Comparison of ENCODE assay signal across 18 mouse cellular contexts in the genomic region with DNA sequence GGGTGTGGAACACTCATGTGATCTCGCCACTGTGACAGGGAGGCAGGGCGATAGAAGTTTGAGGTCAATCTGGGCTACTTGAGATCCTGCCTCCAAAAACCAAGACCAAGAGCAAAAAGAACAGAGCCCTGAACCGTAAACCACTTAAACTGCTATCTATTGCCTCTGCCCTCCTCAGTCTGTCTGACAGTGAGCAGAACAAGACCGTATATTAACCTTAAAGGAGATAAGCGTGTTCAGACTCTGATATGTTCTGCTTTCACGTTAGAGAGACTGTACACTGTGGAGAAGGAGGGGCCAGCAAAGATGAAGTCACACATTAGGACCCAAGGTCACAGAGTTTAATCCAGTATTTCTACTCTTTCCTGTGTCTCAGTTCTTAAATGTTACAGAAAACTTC.
A peak's percentile ranks its signal among the peaks of the same experiment; 100 is the strongest.
DNase-seq lines count a peak whose midpoint lies in the region; ATAC-seq lines count a peak whose summit lies in the region.
"Had no signal": no experiment of that assay in that cellular context is flagged by ENCODE, and none has a peak within 500 bp of the region (broad histone marks: within the 10 kb centered on the region; RNA-seq: fewer than 3 reads in every experiment).

No protein-coding gene starts in this region.

- no peak overlapping the region for H3K27ac ChIP-seq in heart, embryonic 13.5 days (replicated peaks)
- no peak overlapping the region for H3K27ac ChIP-seq in liver, embryonic 16.5 days (ENCODE audit: low read length)
- H3K27ac ChIP-seq in hindbrain, embryonic 13.5 days, result no peak overlapping the region
- H3K27ac ChIP-seq: forebrain, embryonic 13.5 days; hindbrain, embryonic 10.5 days; limb, embryonic 13.5 days; midbrain, embryonic 10.5 days; neural tube, embryonic 13.5 days had no signal

- H3K4me2 ChIP-seq in heart, embryonic 13.5 days, result 0 out of 2 replicates have a peak overlapping the region, but pooled peaks have one; percentile 13
- H3K4me2 ChIP-seq in liver, embryonic 16.5 days (ENCODE audit: low read depth, low read length), result no peak overlapping the region
- no peak overlapping the region for H3K4me2 ChIP-seq in hindbrain, embryonic 13.5 days
- H3K4me2 ChIP-seq: forebrain, embryonic 13.5 days; limb, embryonic 13.5 days; neural tube, embryonic 13.5 days had no signal

- whole genome bisulfite sequencing in heart, embryonic 13.5 days, result 34% methylated on average over 6 of the region's 6 CpGs
- 33% methylated on average over 6 of the region's 6 CpGs for WGBS in liver, embryonic 16.5 days (ENCODE audit: insufficient replicate concordance)
- WGBS in hindbrain, embryonic 13.5 days, result 93% methylated on average over 6 of the region's 6 CpGs

- peaks cover 15% of the 10 kb centered on the region for H3K4me1 ChIP-seq in heart, embryonic 13.5 days
- H3K4me1 ChIP-seq in liver, embryonic 16.5 days (ENCODE audit: control insufficient read depth, low read depth, low read length), result no peaks in the 10 kb centered on the region
- no peaks in the 10 kb centered on the region for H3K4me1 ChIP-seq in hindbrain, embryonic 13.5 days (replicated peaks)
- H3K4me1 ChIP-seq: forebrain, embryonic 13.5 days; hindbrain, embryonic 10.5 days; limb, embryonic 13.5 days; neural tube, embryonic 13.5 days had no signal

- no peak for ATAC-seq in heart, embryonic 13.5 days (ENCODE audit: extremely low read depth, insufficient number of reproducible peaks, low FRiP score, low TSS enrichment)
- peak; percentile 47; the same call in 1 of the 2 replicates for ATAC-seq in common myeloid progenitor, adult 5-6 weeks (replicated peaks; ENCODE audit: low read depth, poor library complexity, severe bottlenecking)
- ATAC-seq in liver, embryonic 16.5 days (ENCODE audit: low read depth), result peak; percentile 48; the same call in 1 of the 2 replicates
- no peak for ATAC-seq in hindbrain, embryonic 13.5 days (ENCODE audit: low FRiP score)
- ATAC-seq: forebrain, embryonic 13.5 days; lung, postnatal 0 days had no signal

- no peak overlapping the region for H3K9ac ChIP-seq in heart, embryonic 13.5 days
- H3K9ac ChIP-seq in liver, embryonic 16.5 days (ENCODE audit: low read depth, low read length), result no peak overlapping the region
- H3K9ac ChIP-seq in hindbrain, embryonic 13.5 days, result no peak overlapping the region
- H3K9ac ChIP-seq: forebrain, embryonic 13.5 days; limb, embryonic 13.5 days; neural tube, embryonic 13.5 days had no signal

- H3K4me3 ChIP-seq in heart, embryonic 13.5 days, result no peak overlapping the region
- no peak overlapping the region for H3K4me3 ChIP-seq in liver, embryonic 16.5 days (ENCODE audit: low read depth, low read length)
- H3K4me3 ChIP-seq in hindbrain, embryonic 13.5 days, result no peak overlapping the region
- H3K4me3 ChIP-seq: forebrain, embryonic 13.5 days; hindbrain, embryonic 10.5 days; limb, embryonic 13.5 days; midbrain, embryonic 10.5 days; neural tube, embryonic 13.5 days had no signal

- intact Hi-C loops in heart, postnatal 36 days (cut with DNase I), result no loop called here

- H3K9me3 ChIP-seq in heart, embryonic 13.5 days, result no peaks in the 10 kb centered on the region
- no peaks in the 10 kb centered on the region for H3K9me3 ChIP-seq in liver, embryonic 16.5 days (replicated peaks; ENCODE audit: control insufficient read depth, low read length)
- H3K9me3 ChIP-seq in hindbrain, embryonic 13.5 days, result no peaks in the 10 kb centered on the region
- H3K9me3 ChIP-seq: forebrain, embryonic 13.5 days; hindbrain, embryonic 10.5 days; limb, embryonic 13.5 days; midbrain, embryonic 10.5 days; neural tube, embryonic 13.5 days had no signal

- no peak for DNase-seq in heart, postnatal 36 days
- DNase-seq in R1 (ENCODE audit: low read depth, low spot score), result peak; percentile 30
- no peak for DNase-seq in spleen, adult 18-20 months
- no peak for DNase-seq in kidney, adult 11 months
- DNase-seq: cerebellum, postnatal 14 days; gastrocnemius, postnatal 25 days; kidney, postnatal 14 days; thymus, postnatal 36 days had no signal

- peaks cover 5% of the 10 kb centered on the region for H3K36me3 ChIP-seq in heart, embryonic 13.5 days
- no peaks in the 10 kb centered on the region for H3K36me3 ChIP-seq in liver, embryonic 16.5 days (ENCODE audit: control insufficient read depth, insufficient read depth)
- H3K36me3 ChIP-seq in hindbrain, embryonic 13.5 days, result peaks cover 20% of the 10 kb centered on the region

- no peaks in the 10 kb centered on the region for H3K27me3 ChIP-seq in heart, embryonic 13.5 days (replicated peaks)
- no peaks in the 10 kb centered on the region for H3K27me3 ChIP-seq in liver, embryonic 16.5 days (ENCODE audit: control insufficient read depth, insufficient read depth, low read depth, low read length)
- no peaks in the 10 kb centered on the region for H3K27me3 ChIP-seq in hindbrain, embryonic 13.5 days
- H3K27me3 ChIP-seq: forebrain, embryonic 13.5 days; limb, embryonic 13.5 days; neural tube, embryonic 13.5 days had no signal

Comparison
In these comparisons a context has a peak if more than half of its experiments do, and no peak if none do; other contexts are left out.
1. ATAC-seq: peak in common myeloid progenitor, adult 5-6 weeks (single experiment) and liver, embryonic 16.5 days (single experiment); none in heart, embryonic 13.5 days (single experiment) and hindbrain, embryonic 13.5 days (single experiment).